Mouse (Mus musculus): ENCODE results near the gene Irf2bp2.

- TF ChIP-seq POLR2A (IDR thresholded peaks at IDR 0.05; ENCODE audit: borderline replicate concordance, extremely low read depth, low read depth, low read length), result no peak
- no peak for TF ChIP-seq CTCF (IDR thresholded peaks at IDR 0.05; ENCODE audit: insufficient read depth, low read length)
Observed at GRCm38 (mm10) chr8:126617665-126618064, 23.9 kb upstream of the Irf2bp2 start.
